Mouse (Mus musculus): ENCODE data around the gene Jdp2.

GRCm38 (mm10) chr12:85603767-85604166 lies 4.9 kb downstream of the Jdp2 start:
- TF ChIP-seq CTCF (conservative IDR thresholded peaks at IDR 0.05; ENCODE audit: low read length) (no peak), NANOG (IDR thresholded peaks at IDR 0.05; ENCODE audit: borderline replicate concordance, low read length) (no peak), POU5F1 (IDR thresholded peaks at IDR 0.05; ENCODE audit: borderline replicate concordance, low read length) (no peak)
